Mouse (Mus musculus): Measurements from ENCODE around the gene Gm8138. TPM values are rescaled to one million over a fixed set of nuclear protein-coding genes. Genes with fewer than 3 reads are reported as not detected.
"Not testable (repeated sequence)": the region's sequence is repeated elsewhere in the genome, so short reads cannot be mapped to it uniquely, and the experiment has no call there.

Gm8138 gene
- not detected in 2 replicates for polyA plus RNA-seq (2015; fragmentation: Nextera tagmentation; extraction: Ambion mirVana)

GRCm38 (mm10) chr14:43416250-43416649, at the start of gene Gm8138:
TSS of gene Gm8138 (minus strand) at chr14:43416350.
- not testable (repeated sequence) for H3K27me3 ChIP-seq; ATAC-seq (ENCODE audit: insufficient number of reproducible peaks, low FRiP score, low TSS enrichment, low read depth); H3K9me3 ChIP-seq (replicated peaks); H3K36me3 ChIP-seq; H3K4me3 ChIP-seq (replicated peaks); H3K9ac ChIP-seq; H3K4me2 ChIP-seq (replicated peaks); H3K4me1 ChIP-seq; H3K27ac ChIP-seq (replicated peaks)
- WGBS, result no CpG with 5 or more reads among the region's 3 CpGs

- H3K9me3 ChIP-seq (replicated peaks); H3K4me1 ChIP-seq; H3K27me3 ChIP-seq; H3K9ac ChIP-seq; ATAC-seq (ENCODE audit: insufficient number of reproducible peaks, low FRiP score, low TSS enrichment, low read depth); H3K36me3 ChIP-seq; H3K4me3 ChIP-seq (replicated peaks); H3K27ac ChIP-seq (replicated peaks); H3K4me2 ChIP-seq (replicated peaks): not testable (repeated sequence)
- WGBS, result 79% methylated on average over 11 of the region's 11 CpGs
These were observed 54.4 kb downstream of the Gm8138 start for GRCm38 (mm10) chr14:43361713-43362112.

Other genes starting within 250 kb of the Gm8138 start
- gene Gm7233, start 236.5 kb downstream of the Gm8138 start, polyA plus RNA-seq (2015; fragmentation: Nextera tagmentation; extraction: Ambion mirVana), result not detected in 2 replicates
- not detected in 2 replicates for gene Gm8122, start 181.0 kb downstream of the Gm8138 start, polyA plus RNA-seq (2015; fragmentation: Nextera tagmentation; extraction: Ambion mirVana)
- not detected in 2 replicates for gene Gm8126, start 157.7 kb downstream of the Gm8138 start, polyA plus RNA-seq (2015; fragmentation: Nextera tagmentation; extraction: Ambion mirVana)
- gene Gm9732, start 141.3 kb downstream of the Gm8138 start, polyA plus RNA-seq (2015; fragmentation: Nextera tagmentation; extraction: Ambion mirVana), result not detected in 2 replicates
- not detected in 2 replicates for gene Gm8127, start 122.5 kb downstream of the Gm8138 start, polyA plus RNA-seq (2015; fragmentation: Nextera tagmentation; extraction: Ambion mirVana)
- gene 1700001F09Rik, start 68.5 kb downstream of the Gm8138 start, polyA plus RNA-seq (2015; fragmentation: Nextera tagmentation; extraction: Ambion mirVana), result not detected in 2 replicates
- not detected in 2 replicates for gene Gm5799, start 127.2 kb upstream of the Gm8138 start, polyA plus RNA-seq (2015; fragmentation: Nextera tagmentation; extraction: Ambion mirVana)
- not detected in 2 replicates for gene Gm17654, start 162.8 kb upstream of the Gm8138 start, polyA plus RNA-seq (2015; fragmentation: Nextera tagmentation; extraction: Ambion mirVana)
- not detected in 2 replicates for gene Gm10375, start 191.7 kb upstream of the Gm8138 start, polyA plus RNA-seq (2015; fragmentation: Nextera tagmentation; extraction: Ambion mirVana)